Mouse (Mus musculus): ENCODE measurements around the gene Cacna1d. TPM values are rescaled to one million over a fixed set of nuclear protein-coding genes. Genes with fewer than 3 reads are reported as not detected.

The Cacna1d gene
- polyA plus RNA-seq, 1 experiment from 2014 or later, result 13.5 TPM

GRCm38 (mm10) chr14:30256486-30256885, 234.8 kb downstream of the Cacna1d start:
- Histone ChIP-seq H3K4me3 (replicated peaks; ENCODE audit: low read length) (no peak overlapping the region), H3K36me3 (replicated peaks; ENCODE audit: control insufficient read depth, insufficient read depth) (no peaks in the 10 kb centered on the region), H3K4me1 (replicated peaks; ENCODE audit: control insufficient read depth, insufficient read depth, low read length) (peaks cover 24% of the 10 kb centered on the region), H3K27ac (no peak overlapping the region), H3K9ac (no peak overlapping the region), H3K27me3 (ENCODE audit: control insufficient read depth, insufficient read depth, low read length) (no peaks in the 10 kb centered on the region), H3K4me2 (replicated peaks) (no peak overlapping the region), H3K9me3 (ENCODE audit: control insufficient read depth, low read length) (no peaks in the 10 kb centered on the region)
- DNase-seq (ENCODE audit: low spot score) (no peak), ATAC-seq (ENCODE audit: low FRiP score) (no peak)
- 79% methylated on average over 4 of the region's 4 CpGs for WGBS

GRCm38 (mm10) chr14:30255701-30256400, 235.4 kb downstream of the Cacna1d start:
- H3K9ac ChIP-seq, result no peak overlapping the region
- H3K27ac ChIP-seq, result peak overlapping the region; percentile 41; the same call in 1 of the 2 replicates
- H3K27me3 ChIP-seq (ENCODE audit: control insufficient read depth, insufficient read depth, low read length), result no peaks in the 10 kb centered on the region
- ATAC-seq (ENCODE audit: low FRiP score), result 0 out of 2 replicates have a peak, but pooled peaks have one; percentile 59
- peaks cover 24% of the 10 kb centered on the region for H3K4me1 ChIP-seq (replicated peaks; ENCODE audit: control insufficient read depth, insufficient read depth, low read length)
- WGBS, result 62% methylated on average over 12 of the region's 12 CpGs
- H3K9me3 ChIP-seq (ENCODE audit: control insufficient read depth, low read length), result no peaks in the 10 kb centered on the region
- no peaks in the 10 kb centered on the region for H3K36me3 ChIP-seq (replicated peaks; ENCODE audit: control insufficient read depth, insufficient read depth)
- H3K4me2 ChIP-seq (replicated peaks), result no peak overlapping the region
- DNase-seq (ENCODE audit: low spot score), result peak; percentile 45
- H3K4me3 ChIP-seq (replicated peaks; ENCODE audit: low read length), result no peak overlapping the region

GRCm38 (mm10) chr14:30254776-30255175, 236.5 kb downstream of the Cacna1d start:
- Histone ChIP-seq H3K4me1 (replicated peaks; ENCODE audit: control insufficient read depth, insufficient read depth, low read length) (peaks cover 24% of the 10 kb centered on the region), H3K27me3 (ENCODE audit: control insufficient read depth, insufficient read depth, low read length) (no peaks in the 10 kb centered on the region), H3K4me2 (replicated peaks) (no peak overlapping the region), H3K4me3 (replicated peaks; ENCODE audit: low read length) (no peak overlapping the region), H3K9ac (no peak overlapping the region), H3K36me3 (replicated peaks; ENCODE audit: control insufficient read depth, insufficient read depth) (no peaks in the 10 kb centered on the region), H3K9me3 (ENCODE audit: control insufficient read depth, low read length) (no peaks in the 10 kb centered on the region), H3K27ac (no peak overlapping the region)
- DNase-seq (ENCODE audit: low spot score) (no peak), ATAC-seq (ENCODE audit: low FRiP score) (no peak)
- WGBS, result 79% methylated on average over 4 of the region's 4 CpGs

- Histone ChIP-seq H3K4me1 (replicated peaks; ENCODE audit: control insufficient read depth, insufficient read depth, low read length) (peaks cover 15% of the 10 kb centered on the region), H3K4me3 (replicated peaks; ENCODE audit: low read length) (no peak overlapping the region), H3K27ac (no peak overlapping the region), H3K9ac (no peak overlapping the region), H3K27me3 (ENCODE audit: control insufficient read depth, insufficient read depth, low read length) (no peaks in the 10 kb centered on the region), H3K4me2 (replicated peaks) (no peak overlapping the region), H3K9me3 (ENCODE audit: control insufficient read depth, low read length) (no peaks in the 10 kb centered on the region), H3K36me3 (replicated peaks; ENCODE audit: control insufficient read depth, insufficient read depth) (no peaks in the 10 kb centered on the region)
- DNase-seq (ENCODE audit: low spot score) (no peak), ATAC-seq (ENCODE audit: low FRiP score) (no peak)
- WGBS, result 73% methylated on average over 2 of the region's 2 CpGs
Measured at GRCm38 (mm10) chr14:30252824-30253223, 238.4 kb downstream of the Cacna1d start.

GRCm38 (mm10) chr14:30251351-30251750, 239.9 kb downstream of the Cacna1d start:
- Histone ChIP-seq H3K27ac (no peak overlapping the region), H3K9me3 (ENCODE audit: control insufficient read depth, low read length) (no peaks in the 10 kb centered on the region), H3K36me3 (replicated peaks; ENCODE audit: control insufficient read depth, insufficient read depth) (no peaks in the 10 kb centered on the region), H3K4me3 (replicated peaks; ENCODE audit: low read length) (no peak overlapping the region), H3K4me1 (replicated peaks; ENCODE audit: control insufficient read depth, insufficient read depth, low read length) (peaks cover 8% of the 10 kb centered on the region), H3K27me3 (ENCODE audit: control insufficient read depth, insufficient read depth, low read length) (no peaks in the 10 kb centered on the region), H3K9ac (no peak overlapping the region), H3K4me2 (replicated peaks) (no peak overlapping the region)
- 85% methylated on average over 5 of the region's 5 CpGs for WGBS
- ATAC-seq (ENCODE audit: low FRiP score), result no peak
- DNase-seq (ENCODE audit: low spot score), result no peak

- Histone ChIP-seq H3K9me3 (ENCODE audit: control insufficient read depth, low read length) (no peaks in the 10 kb centered on the region), H3K27me3 (ENCODE audit: control insufficient read depth, insufficient read depth, low read length) (no peaks in the 10 kb centered on the region), H3K36me3 (replicated peaks; ENCODE audit: control insufficient read depth, insufficient read depth) (no peaks in the 10 kb centered on the region), H3K4me2 (replicated peaks) (no peak overlapping the region), H3K27ac (no peak overlapping the region), H3K4me3 (replicated peaks; ENCODE audit: low read length) (no peak overlapping the region), H3K4me1 (replicated peaks; ENCODE audit: control insufficient read depth, insufficient read depth, low read length) (no peaks in the 10 kb centered on the region; the same call in none of the 2 replicates), H3K9ac (no peak overlapping the region)
- DNase-seq (ENCODE audit: low spot score) (no peak), ATAC-seq (ENCODE audit: low FRiP score) (no peak)
- 85% methylated on average over 4 of the region's 4 CpGs for WGBS
Measured at GRCm38 (mm10) chr14:30249591-30249990, 241.7 kb downstream of the Cacna1d start.

- Histone ChIP-seq H3K4me3 (replicated peaks; ENCODE audit: low read length) (no peak overlapping the region), H3K27me3 (ENCODE audit: control insufficient read depth, insufficient read depth, low read length) (no peaks in the 10 kb centered on the region), H3K9ac (no peak overlapping the region), H3K36me3 (replicated peaks; ENCODE audit: control insufficient read depth, insufficient read depth) (no peaks in the 10 kb centered on the region), H3K9me3 (ENCODE audit: control insufficient read depth, low read length) (no peaks in the 10 kb centered on the region), H3K4me1 (replicated peaks; ENCODE audit: control insufficient read depth, insufficient read depth, low read length) (no peaks in the 10 kb centered on the region; the same call in 1 of the 2 replicates), H3K4me2 (replicated peaks) (no peak overlapping the region), H3K27ac (no peak overlapping the region)
- 75% methylated on average over 4 of the region's 4 CpGs for WGBS
- ATAC-seq (ENCODE audit: low FRiP score), result no peak
- DNase-seq (ENCODE audit: low spot score), result no peak
Measured at GRCm38 (mm10) chr14:30248811-30249210, 242.4 kb downstream of the Cacna1d start.

GRCm38 (mm10) chr14:30248121-30248520, 243.1 kb downstream of the Cacna1d start:
- H3K36me3 ChIP-seq (replicated peaks; ENCODE audit: control insufficient read depth, insufficient read depth), result no peaks in the 10 kb centered on the region
- H3K4me2 ChIP-seq (replicated peaks), result no peak overlapping the region
- WGBS, result 69% methylated on average over 8 of the region's 8 CpGs
- H3K4me3 ChIP-seq (replicated peaks; ENCODE audit: low read length), result no peak overlapping the region
- DNase-seq (ENCODE audit: low spot score) (no peak), ATAC-seq (ENCODE audit: low FRiP score) (no peak)
- no peaks in the 10 kb centered on the region for H3K27me3 ChIP-seq (ENCODE audit: control insufficient read depth, insufficient read depth, low read length)
- no peaks in the 10 kb centered on the region for H3K9me3 ChIP-seq (ENCODE audit: control insufficient read depth, low read length)
- H3K27ac ChIP-seq, result no peak overlapping the region
- no peaks in the 10 kb centered on the region; the same call in 1 of the 2 replicates for H3K4me1 ChIP-seq (replicated peaks; ENCODE audit: control insufficient read depth, insufficient read depth, low read length)
- H3K9ac ChIP-seq, result no peak overlapping the region

GRCm38 (mm10) chr14:30247606-30248005, 243.6 kb downstream of the Cacna1d start:
- no peak for ATAC-seq (ENCODE audit: low FRiP score)
- Histone ChIP-seq H3K36me3 (replicated peaks; ENCODE audit: control insufficient read depth, insufficient read depth) (no peaks in the 10 kb centered on the region), H3K9me3 (ENCODE audit: control insufficient read depth, low read length) (no peaks in the 10 kb centered on the region), H3K27ac (no peak overlapping the region), H3K9ac (no peak overlapping the region), H3K4me1 (replicated peaks; ENCODE audit: control insufficient read depth, insufficient read depth, low read length) (no peaks in the 10 kb centered on the region; the same call in 1 of the 2 replicates), H3K4me3 (replicated peaks; ENCODE audit: low read length) (no peak overlapping the region), H3K4me2 (replicated peaks) (no peak overlapping the region), H3K27me3 (ENCODE audit: control insufficient read depth, insufficient read depth, low read length) (no peaks in the 10 kb centered on the region)
- WGBS, result 93% methylated on average over 4 of the region's 4 CpGs
- no peak for DNase-seq (ENCODE audit: low spot score)

All from hindbrain, embryonic 14.5 days (tissue).